Mouse (Mus musculus): ENCODE data around the gene 4933409G03Rik. TPM values are rescaled to one million over a fixed set of nuclear protein-coding genes. Genes with fewer than 3 reads are reported as not detected.
"Not testable (repeated sequence)": the region's sequence is repeated elsewhere in the genome, so short reads cannot be mapped to it uniquely, and the experiment has no call there.

The 4933409G03Rik gene
- total and polyA plus RNA-seq, 3 experiments: not detected

GRCm38 (mm10) chr2:68592765-68593164 is 10.6 kb downstream of the 4933409G03Rik start:
- DNase-seq (ENCODE audit: low read depth, low spot score): no peak
- Histone ChIP-seq H3K9me3 (replicated peaks; ENCODE audit: insufficient read depth, low read length) (no peaks in the 10 kb centered on the region), H3K27ac (ENCODE audit: control insufficient read depth, low read depth, low read length) (no peak overlapping the region), H3K36me3 (ENCODE audit: control insufficient read depth in 1 of 2, insufficient read depth in 2 of 2, low read length in 2 of 2) (no peaks in the 10 kb centered on the region), H3K4me3 (ENCODE audit: control insufficient read depth in 1 of 2, insufficient read depth in 1 of 2, low read depth in 2 of 2, low read length in 2 of 2) (no peak overlapping the region), H3K4me1 (ENCODE audit: control insufficient read depth in 1 of 2, insufficient read depth in 2 of 2, low read length in 2 of 2) (no peaks in the 10 kb centered on the region), H3K79me2 (ENCODE audit: control insufficient read depth, insufficient read depth, low read length, poor library complexity) (no peaks in the 10 kb centered on the region), H3K27me3 (ENCODE audit: control insufficient read depth in 1 of 2, insufficient read depth in 2 of 2, low read length in 2 of 2) (no peaks in the 10 kb centered on the region), H3K9ac (ENCODE audit: control insufficient read depth, low read depth, low read length, poor library complexity, severe bottlenecking) (no peak overlapping the region)
- no peak for TF ChIP-seq POLR2AphosphoS5 (IDR thresholded peaks at IDR 0.05; ENCODE audit: borderline replicate concordance, low read depth, low read length)
- no peak for TF ChIP-seq GABPA (IDR thresholded peaks at IDR 0.05; ENCODE audit: low read depth, low read length)
- no peak for TF ChIP-seq NELFE (IDR thresholded peaks at IDR 0.05; ENCODE audit: low read depth, low read length)
- no peak for TF ChIP-seq TCF12 (IDR thresholded peaks at IDR 0.05; ENCODE audit: low read depth, low read length)
- no peak for TF ChIP-seq SMC3 (IDR thresholded peaks at IDR 0.05; ENCODE audit: low read depth, low read length)
- no peak for TF ChIP-seq EP300 (IDR thresholded peaks at IDR 0.05; ENCODE audit: low read depth in 1 of 2, low read length in 2 of 2)
- no peak for TF ChIP-seq SIN3A (IDR thresholded peaks at IDR 0.05; ENCODE audit: low read length)
- no peak for TF ChIP-seq ZMIZ1 (IDR thresholded peaks at IDR 0.05; ENCODE audit: low read depth, low read length)
- TF ChIP-seq GATA1 (IDR thresholded peaks at IDR 0.05; ENCODE audit: low read depth, low read length): no peak
- TF ChIP-seq E2F4 (IDR thresholded peaks at IDR 0.05; ENCODE audit: borderline replicate concordance, low read depth, low read length): no peak
- TF ChIP-seq MEF2A (IDR thresholded peaks at IDR 0.05; ENCODE audit: extremely low read depth, insufficient replicate concordance, low read depth, low read length, poor library complexity, severe bottlenecking): no peak
- TF ChIP-seq JUND (IDR thresholded peaks at IDR 0.05; ENCODE audit: low read depth, low read length): no peak
- no peak for TF ChIP-seq MAX (IDR thresholded peaks at IDR 0.05; ENCODE audit: low read length)
- no peak for TF ChIP-seq ZNF384 (IDR thresholded peaks at IDR 0.05; ENCODE audit: low read depth, low read length)
- TF ChIP-seq BHLHE40 (IDR thresholded peaks at IDR 0.05; ENCODE audit: borderline replicate concordance, low read depth, low read length): no peak
- TF ChIP-seq RAD21 (IDR thresholded peaks at IDR 0.05; ENCODE audit: low read depth, low read length): no peak
- TF ChIP-seq CTCF (IDR thresholded peaks at IDR 0.05 in 2 of 3, conservative IDR thresholded peaks at IDR 0.05 in 1 of 3; ENCODE audit: control insufficient read depth in 1 of 3, insufficient read depth in 1 of 3, low read depth in 2 of 3, low read length in 3 of 3, poor library complexity in 1 of 3, severe bottlenecking in 1 of 3): no peak
- TF ChIP-seq POLR2AphosphoS2 (IDR thresholded peaks at IDR 0.05; ENCODE audit: low read length): no peak
- TF ChIP-seq CHD2 (IDR thresholded peaks at IDR 0.05; ENCODE audit: low read length): no peak
- no peak for TF ChIP-seq MYC (IDR thresholded peaks at IDR 0.05; ENCODE audit: low read depth, low read length)

GRCm38 (mm10) chr2:68656186-68656585 is 74.0 kb downstream of the 4933409G03Rik start, which contains the start of gene 4932414N04Rik:
4932414N04Rik (plus strand) TSS chr2:68656486.
- H3K27ac ChIP-seq (ENCODE audit: control insufficient read depth, low read depth, low read length); DNase-seq (ENCODE audit: low read depth, low spot score): not testable (repeated sequence)

More at GRCm38 (mm10) chr2:68656186-68656585, 74.0 kb downstream of the 4933409G03Rik start, which contains the start of gene 4932414N04Rik:
- not testable (repeated sequence) for H3K4me3 ChIP-seq (ENCODE audit: control insufficient read depth in 1 of 2, insufficient read depth in 1 of 2, low read depth in 2 of 2, low read length in 2 of 2); H3K4me1 ChIP-seq (ENCODE audit: control insufficient read depth in 1 of 2, insufficient read depth in 2 of 2, low read length in 2 of 2); H3K27me3 ChIP-seq (ENCODE audit: control insufficient read depth in 1 of 2, insufficient read depth in 2 of 2, low read length in 2 of 2); H3K9me3 ChIP-seq (replicated peaks; ENCODE audit: insufficient read depth, low read length); H3K36me3 ChIP-seq (ENCODE audit: control insufficient read depth in 1 of 2, insufficient read depth in 2 of 2, low read length in 2 of 2); H3K9ac ChIP-seq (ENCODE audit: control insufficient read depth, low read depth, low read length, poor library complexity, severe bottlenecking); H3K79me2 ChIP-seq (ENCODE audit: control insufficient read depth, insufficient read depth, low read length, poor library complexity)

Other genes starting within 250 kb of the 4933409G03Rik start
- not detected in 2 replicates for gene Stk39, start 110.1 kb upstream of the 4933409G03Rik start, total RNA-seq (2012; rRNA removed)
- gene Stk39, start 110.1 kb upstream of the 4933409G03Rik start, polyA plus RNA-seq (2012; ENCODE audit: insufficient read depth in 1 of 2, insufficient read length in 2 of 2, low read depth in 1 of 2, low replicate concordance in 2 of 2, missing spikeins in 1 of 2): not detected
- not detected in 2 replicates for gene 4932414N04Rik, start 74.1 kb downstream of the 4933409G03Rik start, total RNA-seq (2012; rRNA removed)
- gene 4932414N04Rik, start 74.1 kb downstream of the 4933409G03Rik start, polyA plus RNA-seq (2012; ENCODE audit: insufficient read depth in 1 of 2, insufficient read length in 2 of 2, low read depth in 1 of 2, low replicate concordance in 2 of 2, missing spikeins in 1 of 2): not detected

Data from MEL (cell line).